Mouse (Mus musculus) intestine, embryonic 14.5 days (tissue): Measurements from ENCODE around the gene Gm3045. TPM values are rescaled to one million over a fixed set of nuclear protein-coding genes. Genes with fewer than 3 reads are reported as not detected.

Experiments used
- ATAC-seq: fragments of 200-750 bp; cut with Nextera tagmentation; replicated peaks from 2 replicates; pipeline ENCODE4 v1.8.0; 2017; ENCODE audit warnings: low read depth, moderate number of reproducible peaks, moderate TSS enrichment, moderate library complexity; ENCODE audit not compliant: low FRiP score, low TSS enrichment
- DNase-seq: peaks from one replicate; pipeline ENCODE4 v3.0.0-alpha.2; 2018; ENCODE audit warnings: low spot score
- H3K27ac ChIP-seq: fragments of 300-500 bp; sonication (generic); 2 replicates; pipeline ENCODE4 v1.5.1; 2014; ENCODE audit warnings: low read depth, mild to moderate bottlenecking, control low read depth
- H3K27me3 ChIP-seq: fragments of 300-500 bp; sonication (generic); replicated peaks from 2 replicates; pipeline ENCODE4 v1.6.1; 2014; ENCODE audit warnings: low read length, control low read depth; ENCODE audit not compliant: control insufficient read depth, insufficient read depth
- H3K36me3 ChIP-seq: fragments of 300-500 bp; sonication (generic); 2 replicates; pipeline ENCODE4 v1.6.1; 2014; ENCODE audit warnings: low read length, control low read depth; ENCODE audit not compliant: control insufficient read depth, insufficient read depth
- H3K4me1 ChIP-seq: fragments of 300-500 bp; sonication (generic); replicated peaks from 2 replicates; pipeline ENCODE4 v1.6.1; 2014; ENCODE audit warnings: low read length, control low read depth, mixed read lengths; ENCODE audit not compliant: control insufficient read depth, insufficient read depth
- H3K4me2 ChIP-seq: fragments of 300-500 bp; sonication (generic); 2 replicates; pipeline ENCODE4 v1.6.1; 2014; ENCODE audit warnings: low read length
- H3K4me3 ChIP-seq: fragments of 300-500 bp; sonication (generic); 2 replicates; pipeline ENCODE4 v1.5.1; 2014; ENCODE audit warnings: low read depth, low read length, control low read depth, mixed read lengths
- H3K9ac ChIP-seq: fragments of 300-500 bp; sonication (generic); 2 replicates; pipeline ENCODE4 v1.6.1; 2014; ENCODE audit warnings: mild to moderate bottlenecking, low read length
- H3K9me3 ChIP-seq: fragments of 300-500 bp; sonication (generic); 2 replicates; pipeline ENCODE4 v1.6.1; 2016; ENCODE audit warnings: low read length, control low read depth; ENCODE audit not compliant: control insufficient read depth
- WGBS: fragments of 180-500 bp; shearing (Covaris S2); extraction: QIAGEN DNeasy Blood & Tissue Kit; methylation state at CpG from one replicate; pipeline ENCODE4 v1.1.7; 2014; 5-methylcytosine and 5-hydroxymethylcytosine counted together
- polyA plus RNA-seq: library from polyadenylated mRNA; unstranded; fragments of >200 nt; fragmentation: Nextera tagmentation; extraction: Ambion mirVana; gene quantifications from 2 replicates; pipeline ENCODE4 v1.2.1, GENCODE M21; 2014

The Gm3045 gene
- polyA plus RNA-seq, 1 experiment from 2014 or later, result not detected

DNA sequence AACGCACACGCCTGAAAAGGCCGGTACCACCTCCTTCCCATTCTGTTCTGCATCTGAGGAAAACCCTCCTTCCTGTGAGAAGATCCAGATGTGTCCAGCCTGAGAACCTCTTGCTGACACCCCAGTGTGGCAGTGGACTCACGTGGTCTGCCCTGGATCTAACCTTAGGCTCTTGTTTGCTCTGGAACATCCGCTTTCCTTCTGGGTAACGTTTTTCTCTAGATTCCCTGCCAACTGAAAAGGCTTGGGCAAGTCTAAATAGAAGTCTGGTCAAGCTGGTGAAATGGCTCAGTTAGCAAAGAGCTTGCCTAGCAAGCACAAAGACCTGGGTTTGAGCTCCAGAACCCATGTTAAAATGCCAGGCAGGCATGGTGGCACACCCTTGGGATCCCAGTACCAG lies 18.6 kb downstream of the Gm3045 start:
- Histone ChIP-seq H3K4me3 (no peak overlapping the region), H3K27me3 (peaks cover 8% of the 10 kb centered on the region), H3K27ac (no peak overlapping the region), H3K9ac (no peak overlapping the region), H3K4me1 (no peaks in the 10 kb centered on the region), H3K4me2 (no peak overlapping the region), H3K9me3 (no peaks in the 10 kb centered on the region), H3K36me3 (no peaks in the 10 kb centered on the region)
- no peak for DNase-seq
- WGBS, result 77% methylated on average over 6 of the region's 6 CpGs
- no peak for ATAC-seq

DNA sequence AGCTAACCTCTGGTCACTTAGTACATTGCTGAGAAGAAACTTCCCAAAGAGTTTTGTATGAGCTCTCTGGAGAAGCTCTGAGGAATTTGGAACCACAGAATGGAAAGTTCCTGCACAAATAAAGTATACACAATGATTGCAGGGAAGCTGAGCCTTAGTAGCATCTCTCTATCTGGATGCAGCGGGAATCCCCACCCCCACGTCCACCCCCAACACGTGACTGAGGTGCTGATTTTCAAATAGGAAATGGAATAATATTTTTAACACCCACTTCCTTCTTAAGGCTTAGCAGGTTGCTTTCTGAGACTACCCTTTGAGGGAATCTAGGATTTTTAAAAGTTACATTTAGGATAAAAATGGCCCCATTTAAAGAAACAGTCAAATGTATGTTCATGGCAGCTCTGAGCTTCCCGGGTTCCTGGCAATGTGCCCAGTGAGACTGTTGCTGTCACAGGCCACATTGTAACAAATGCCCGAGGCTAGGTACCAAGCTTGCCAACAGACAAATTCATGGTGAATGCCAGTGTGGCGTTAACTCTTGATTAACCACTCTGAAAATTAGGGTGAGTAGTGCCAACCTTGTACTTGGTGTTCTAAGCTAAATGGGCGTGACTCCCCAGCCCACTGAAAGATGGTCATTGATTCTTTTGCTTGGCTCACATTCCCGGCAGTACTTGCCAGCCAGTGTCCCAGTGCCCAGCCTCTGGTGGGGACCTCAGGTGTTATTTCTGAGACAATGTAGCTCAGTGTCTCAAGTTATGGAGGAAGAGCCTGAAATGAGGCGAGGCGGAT lies 23.0 kb downstream of the Gm3045 start:
- Histone ChIP-seq H3K27me3 (no peaks in the 10 kb centered on the region), H3K27ac (no peak overlapping the region), H3K4me3 (no peak overlapping the region), H3K9me3 (no peaks in the 10 kb centered on the region), H3K4me1 (no peaks in the 10 kb centered on the region), H3K36me3 (no peaks in the 10 kb centered on the region), H3K9ac (no peak overlapping the region), H3K4me2 (no peak overlapping the region)
- DNase-seq (no peak), ATAC-seq (no peak)
- WGBS, result 75% methylated on average over 10 of the region's 10 CpGs

DNA sequence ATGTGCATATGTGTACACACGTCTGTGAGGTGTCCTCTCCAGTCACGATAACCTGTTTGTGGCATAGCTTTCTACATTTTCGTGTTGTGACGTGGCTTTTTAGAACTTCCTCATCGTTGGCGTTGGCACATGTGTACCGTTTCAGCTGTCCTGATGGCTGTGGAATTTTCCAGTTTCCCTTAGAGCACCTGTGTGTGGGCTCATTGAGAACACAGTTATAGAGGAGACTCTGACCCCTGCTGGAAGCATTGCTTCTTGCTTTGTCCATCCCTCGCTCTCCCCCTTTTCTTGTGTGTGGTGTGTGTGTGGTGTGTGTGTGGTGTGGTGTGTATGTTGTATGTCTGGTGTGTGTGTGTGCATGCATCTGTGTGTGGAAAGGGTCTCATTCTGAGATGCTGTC lies 23.6 kb downstream of the Gm3045 start:
- no peaks in the 10 kb centered on the region for H3K4me1 ChIP-seq
- H3K27ac ChIP-seq, result no peak overlapping the region
- WGBS, result 88% methylated on average over 8 of the region's 8 CpGs
- no peak overlapping the region for H3K9ac ChIP-seq
- no peaks in the 10 kb centered on the region for H3K9me3 ChIP-seq
- no peak overlapping the region for H3K4me2 ChIP-seq
- no peak for DNase-seq
- H3K4me3 ChIP-seq, result no peak overlapping the region
- no peak for ATAC-seq
- no peaks in the 10 kb centered on the region for H3K27me3 ChIP-seq
- H3K36me3 ChIP-seq, result no peaks in the 10 kb centered on the region

DNA sequence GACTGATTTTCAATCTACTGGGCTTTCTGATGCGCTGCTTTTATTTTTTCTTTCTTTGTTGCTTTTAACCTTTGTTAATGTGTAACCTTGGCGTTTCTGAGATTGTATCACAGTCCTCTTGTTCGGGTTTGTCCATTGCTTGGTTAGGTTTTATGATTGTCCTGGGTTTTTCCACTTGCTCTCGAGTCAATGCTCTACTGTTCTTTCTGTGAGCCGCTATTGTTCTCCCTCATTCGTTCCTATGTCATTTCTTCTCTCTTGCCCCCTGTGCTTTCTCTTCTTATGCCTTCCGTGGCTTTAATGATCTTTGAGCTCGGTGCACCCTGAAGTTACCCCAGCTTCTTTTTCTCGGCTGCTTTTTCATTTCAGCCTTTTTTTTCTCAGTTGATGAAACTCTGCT lies 31.6 kb downstream of the Gm3045 start:
- Histone ChIP-seq H3K4me1 (no peaks in the 10 kb centered on the region; the same call in 1 of the 2 replicates), H3K27ac (no peak overlapping the region), H3K4me2 (0 out of 2 replicates have a peak overlapping the region, but pooled peaks have one; percentile 12), H3K27me3 (no peaks in the 10 kb centered on the region), H3K9me3 (no peaks in the 10 kb centered on the region), H3K4me3 (no peak overlapping the region), H3K9ac (no peak overlapping the region), H3K36me3 (no peaks in the 10 kb centered on the region)
- ATAC-seq (no peak), DNase-seq (no peak)
- 56% methylated on average over 9 of the region's 9 CpGs for WGBS

- Histone ChIP-seq H3K4me2 (no peak overlapping the region), H3K4me3 (no peak overlapping the region), H3K9me3 (peaks cover 1% of the 10 kb centered on the region; the same call in 1 of the 2 replicates), H3K9ac (no peak overlapping the region), H3K4me1 (no peaks in the 10 kb centered on the region; the same call in 1 of the 2 replicates), H3K27ac (no peak overlapping the region), H3K36me3 (no peaks in the 10 kb centered on the region), H3K27me3 (no peaks in the 10 kb centered on the region)
- DNase-seq (no peak), ATAC-seq (no peak)
- WGBS, result 83% methylated on average over 4 of the region's 4 CpGs
Observed at GRCm38 (mm10) chr13:56461460-56461859, 35.1 kb downstream of the Gm3045 start.

GRCm38 (mm10) chr13:56462791-56463190 lies 36.4 kb downstream of the Gm3045 start:
- no peak for ATAC-seq
- no peaks in the 10 kb centered on the region for H3K36me3 ChIP-seq
- WGBS, result 90% methylated on average over 4 of the region's 4 CpGs

DNA sequence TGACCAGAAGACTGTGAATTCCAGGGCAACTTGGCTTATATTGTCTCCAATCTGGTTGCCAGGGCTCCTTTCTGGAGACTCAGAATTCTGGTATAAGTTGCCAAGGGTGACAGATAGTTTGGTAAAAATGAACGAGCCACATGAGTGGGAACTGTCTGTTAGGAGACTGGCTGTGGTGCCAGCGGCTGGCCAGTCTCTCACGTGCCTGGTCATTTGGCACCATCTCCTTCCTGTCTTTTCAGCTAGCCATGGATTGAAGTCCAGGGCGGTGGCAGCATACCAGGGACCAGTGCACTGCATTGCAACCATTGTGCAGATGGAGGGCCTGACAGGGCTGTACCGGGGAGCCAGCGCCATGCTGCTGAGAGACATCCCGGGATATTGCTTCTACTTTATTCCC lies 36.9 kb downstream of the Gm3045 start:
- H3K4me1 ChIP-seq, result no peaks in the 10 kb centered on the region; the same call in 1 of the 2 replicates
- H3K27ac ChIP-seq, result no peak overlapping the region
- H3K4me3 ChIP-seq, result no peak overlapping the region
- no peak for ATAC-seq
- peaks cover 3% of the 10 kb centered on the region; the same call in 1 of the 2 replicates for H3K9me3 ChIP-seq
- WGBS, result 91% methylated on average over 7 of the region's 7 CpGs
- no peak for DNase-seq
- no peaks in the 10 kb centered on the region for H3K27me3 ChIP-seq
- no peak overlapping the region for H3K9ac ChIP-seq
- no peaks in the 10 kb centered on the region for H3K36me3 ChIP-seq
- no peak overlapping the region for H3K4me2 ChIP-seq

More at GRCm38 (mm10) chr13:56462791-56463190, 36.4 kb downstream of the Gm3045 start:
- peaks cover 3% of the 10 kb centered on the region; the same call in 1 of the 2 replicates for H3K9me3 ChIP-seq
- H3K27me3 ChIP-seq, result no peaks in the 10 kb centered on the region
- H3K4me1 ChIP-seq, result no peaks in the 10 kb centered on the region; the same call in 1 of the 2 replicates
- no peak overlapping the region for H3K9ac ChIP-seq
- H3K4me3 ChIP-seq, result no peak overlapping the region
- H3K4me2 ChIP-seq, result no peak overlapping the region
- no peak overlapping the region for H3K27ac ChIP-seq
- DNase-seq, result no peak

- ATAC-seq, result no peak
- no peak for DNase-seq
- H3K9me3 ChIP-seq, result peaks cover 3% of the 10 kb centered on the region; the same call in 1 of the 2 replicates
- no peaks in the 10 kb centered on the region for H3K36me3 ChIP-seq
- no peaks in the 10 kb centered on the region for H3K4me1 ChIP-seq
- no peak overlapping the region for H3K4me2 ChIP-seq
- 74% methylated on average over 6 of the region's 6 CpGs for WGBS
- no peaks in the 10 kb centered on the region for H3K27me3 ChIP-seq
- H3K4me3 ChIP-seq, result no peak overlapping the region
- no peak overlapping the region for H3K27ac ChIP-seq
- H3K9ac ChIP-seq, result no peak overlapping the region
Observed at GRCm38 (mm10) chr13:56463750-56464149, 37.4 kb downstream of the Gm3045 start.

DNA sequence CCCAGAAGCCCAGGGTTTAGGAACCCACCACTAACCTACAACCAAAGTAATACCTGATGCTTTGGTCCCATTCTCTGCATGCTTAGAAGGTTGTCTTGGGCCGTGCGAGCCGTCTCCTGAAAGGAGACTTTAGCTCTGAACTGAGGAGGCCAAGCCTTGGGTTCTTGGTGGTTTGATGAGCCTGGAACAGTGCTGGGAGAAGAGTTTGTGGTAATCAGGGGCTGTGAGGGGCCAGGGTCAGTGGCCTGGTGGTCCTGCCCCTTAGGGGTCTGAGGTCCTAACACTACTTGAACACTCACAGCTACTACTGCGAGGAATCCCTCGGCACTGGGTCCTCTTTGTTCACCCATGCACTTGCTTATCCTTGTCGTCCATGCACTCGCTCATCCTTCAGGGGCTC lies 41.4 kb downstream of the Gm3045 start:
- 92% methylated on average over 7 of the region's 7 CpGs for WGBS
- Histone ChIP-seq H3K4me1 (0 out of 2 replicates have a peak, but pooled peaks cover 3% of the 10 kb centered on the region), H3K27me3 (no peaks in the 10 kb centered on the region), H3K27ac (no peak overlapping the region), H3K36me3 (no peaks in the 10 kb centered on the region), H3K4me3 (no peak overlapping the region), H3K9ac (no peak overlapping the region), H3K4me2 (no peak overlapping the region), H3K9me3 (peaks cover 3% of the 10 kb centered on the region; the same call in 1 of the 2 replicates)
- ATAC-seq (no peak), DNase-seq (no peak)
